Mouse (Mus musculus): ENCODE data around the gene Dab1. TPM values are rescaled to one million over a fixed set of nuclear protein-coding genes. Genes with fewer than 3 reads are reported as not detected.

Dab1 gene
- total RNA-seq, 2 experiments from 2014 or later, result 111 to 114 TPM

DNA sequence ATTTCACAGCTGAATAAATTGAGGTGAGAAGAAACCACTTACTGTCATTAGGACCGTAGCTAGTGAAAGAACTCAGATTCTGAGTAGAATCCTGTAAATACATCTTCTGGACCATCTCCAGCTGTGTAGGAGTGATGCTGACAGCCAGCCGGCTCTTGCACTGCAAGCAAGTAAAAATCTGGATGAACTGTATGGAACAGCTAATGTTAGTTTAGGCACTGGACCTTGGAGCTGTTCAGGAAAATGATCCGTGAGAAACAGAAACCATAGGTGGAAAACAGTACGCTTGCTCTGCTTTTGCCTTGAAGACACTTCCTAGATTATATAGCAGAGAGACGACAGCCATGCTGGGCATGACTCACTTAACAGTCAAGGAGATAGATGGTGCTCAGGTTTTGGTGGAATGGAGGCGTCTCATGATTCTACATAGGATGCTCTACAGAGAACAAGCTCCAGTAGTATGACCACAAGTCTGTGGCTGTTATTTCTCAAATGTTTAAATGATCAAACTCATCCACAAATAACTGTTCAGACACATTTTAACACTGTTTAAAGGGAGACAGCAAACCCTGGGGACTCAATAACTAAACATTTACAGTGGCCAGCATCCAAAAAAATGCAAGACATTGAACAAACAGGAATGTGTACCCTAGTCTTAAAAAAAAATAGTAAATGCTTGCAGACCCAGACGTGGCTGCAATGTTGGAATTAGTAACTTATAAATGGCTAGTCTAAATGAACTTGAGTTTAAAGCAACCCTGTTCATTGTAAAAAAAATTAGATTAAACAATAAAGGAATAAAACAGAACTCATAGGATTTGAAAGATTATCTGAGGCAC, 429.0 kb downstream of the Dab1 start:
- intact Hi-C loops (cut with DNase I), result no loop called here

DNA sequence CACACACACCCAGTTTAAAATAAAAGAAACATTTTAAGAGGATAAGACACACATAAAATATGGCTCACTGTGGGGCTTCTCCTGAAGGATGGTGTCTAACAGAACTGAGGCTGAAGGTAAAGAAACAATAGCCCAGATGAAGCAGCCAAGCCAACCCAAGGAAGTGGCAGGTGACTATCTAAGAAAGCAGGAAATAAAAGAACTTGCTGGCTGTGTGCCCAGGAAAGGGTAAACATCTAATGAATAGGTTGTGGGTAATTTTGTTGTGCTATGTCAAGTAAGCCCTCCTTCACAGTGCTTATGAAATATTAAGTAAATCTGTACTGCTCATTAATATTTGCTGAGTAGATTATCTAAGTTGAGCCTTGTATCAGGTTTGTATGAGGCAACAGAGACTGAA, 438.0 kb downstream of the Dab1 start:
- intact Hi-C loops (cut with DNase I), result no loop called here

More for the DNA sequence above, 429.0 kb downstream of the Dab1 start:
- peak; percentile 56 to 85 for DNase-seq (ENCODE audit: low spot score in 2 of 2)

DNA sequence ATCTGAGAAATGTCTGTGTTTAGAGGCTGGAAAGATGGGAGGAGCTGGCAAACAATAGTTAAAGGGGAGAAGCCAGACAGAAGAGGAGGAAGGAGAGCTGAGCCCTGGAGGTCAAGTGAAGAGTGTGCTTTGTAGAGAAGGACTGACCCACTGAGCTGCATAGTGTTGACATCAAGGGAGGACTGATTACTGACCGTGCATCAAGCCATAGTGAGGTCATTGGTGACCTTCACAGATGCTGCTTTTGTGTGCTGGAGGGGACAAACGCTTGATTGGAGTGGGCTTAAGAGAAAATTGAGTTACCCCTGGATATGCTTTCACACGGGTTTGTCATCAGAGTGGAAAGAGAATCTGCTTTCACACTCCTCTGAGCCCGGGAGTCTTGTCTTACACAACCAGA, 440.4 kb downstream of the Dab1 start:
- intact Hi-C loops (cut with DNase I), result no loop called here
- DNase-seq (ENCODE audit: low spot score in 2 of 2), result no peak

More for the DNA sequence above, 438.0 kb downstream of the Dab1 start:
- DNase-seq (ENCODE audit: low spot score in 2 of 2), result no peak

DNA sequence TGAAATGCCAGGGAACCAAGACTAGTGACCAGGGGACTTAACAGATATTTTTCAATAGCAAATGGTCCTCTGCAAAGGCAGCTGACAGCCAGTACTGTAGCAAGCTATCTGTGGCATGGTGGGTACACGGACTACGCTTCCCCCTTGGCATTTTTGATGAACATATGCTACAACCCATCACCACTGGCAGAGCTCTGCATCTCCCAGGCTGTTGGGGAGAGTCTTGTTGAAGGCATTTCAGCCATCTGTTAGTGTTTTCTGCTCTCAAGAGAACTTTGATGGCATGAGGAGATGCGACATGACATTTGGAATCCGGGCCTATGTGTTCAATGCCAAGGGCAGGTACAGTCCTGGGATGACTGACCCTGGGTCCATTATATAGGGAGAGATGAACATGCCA, 443.2 kb downstream of the Dab1 start:
- DNase-seq (ENCODE audit: low spot score in 2 of 2), result no peak

DNA sequence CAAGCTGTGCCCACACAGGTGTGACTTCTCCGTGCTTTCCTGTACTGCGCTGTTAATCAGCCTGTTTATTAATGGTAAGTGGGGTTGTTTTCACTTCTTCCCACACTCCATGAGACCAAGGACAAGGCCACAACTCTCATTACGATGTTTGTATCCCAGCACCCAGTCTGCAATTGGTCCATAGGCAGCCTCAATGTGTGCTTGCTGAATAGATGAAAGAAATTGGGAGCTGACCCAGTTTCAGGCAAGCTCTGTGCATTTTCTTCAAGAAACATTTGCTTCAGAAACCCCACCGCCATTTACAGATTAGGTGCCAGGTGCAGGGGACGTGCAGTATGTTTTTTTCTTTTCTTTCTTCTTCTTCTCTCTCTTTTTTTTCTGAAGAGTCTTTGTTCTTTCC, 447.7 kb downstream of the Dab1 start:
- DNase-seq (ENCODE audit: low spot score in 2 of 2), result no peak
- intact Hi-C loops (cut with DNase I), result no loop called here

More for the DNA sequence above, 443.2 kb downstream of the Dab1 start:
- intact Hi-C loops (cut with DNase I), result no loop called here

DNA sequence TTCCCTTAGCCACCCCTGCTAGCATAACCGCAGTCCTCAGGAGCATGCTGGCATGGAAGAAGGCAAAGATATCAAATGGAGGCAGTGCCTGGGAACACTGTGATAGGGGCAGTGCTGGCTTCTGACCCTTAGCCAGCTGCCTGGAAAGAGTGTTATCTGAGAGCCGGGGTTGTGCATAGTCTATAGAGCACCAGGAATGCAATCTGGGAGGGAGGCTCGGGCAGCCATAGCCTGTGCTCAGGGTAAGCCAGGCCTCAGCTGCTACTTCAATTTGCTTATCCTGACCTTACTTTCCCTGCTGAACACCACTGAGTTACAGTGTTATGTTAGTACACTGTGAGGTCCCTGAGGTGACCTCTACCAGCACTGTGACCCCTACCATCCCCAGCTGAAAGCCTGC, 448.6 kb downstream of the Dab1 start:
- no peak for DNase-seq (ENCODE audit: low spot score in 2 of 2)
- intact Hi-C loops (cut with DNase I), result no loop called here

DNA sequence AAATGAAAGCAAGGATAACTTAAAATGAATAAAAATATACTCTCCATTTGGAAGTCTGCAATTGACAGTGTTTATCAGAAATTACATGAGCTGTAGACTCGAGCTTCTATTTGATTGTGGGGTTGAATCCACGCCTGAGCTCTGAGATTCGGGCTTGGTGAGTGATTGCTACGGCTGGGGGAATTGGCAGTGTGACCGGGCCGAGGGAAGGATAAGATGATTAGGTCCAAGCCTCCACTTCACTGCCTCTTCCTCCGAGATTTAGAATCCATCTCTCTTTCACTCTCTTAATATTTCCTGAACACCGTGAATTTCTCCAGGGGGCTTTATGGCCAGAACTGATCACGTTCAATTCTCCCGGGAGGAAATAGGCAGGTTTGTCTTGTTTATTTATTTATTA, 452.1 kb downstream of the Dab1 start:
- no peak for DNase-seq (ENCODE audit: low spot score in 2 of 2)
- intact Hi-C loops (cut with DNase I), result no loop called here

DNA sequence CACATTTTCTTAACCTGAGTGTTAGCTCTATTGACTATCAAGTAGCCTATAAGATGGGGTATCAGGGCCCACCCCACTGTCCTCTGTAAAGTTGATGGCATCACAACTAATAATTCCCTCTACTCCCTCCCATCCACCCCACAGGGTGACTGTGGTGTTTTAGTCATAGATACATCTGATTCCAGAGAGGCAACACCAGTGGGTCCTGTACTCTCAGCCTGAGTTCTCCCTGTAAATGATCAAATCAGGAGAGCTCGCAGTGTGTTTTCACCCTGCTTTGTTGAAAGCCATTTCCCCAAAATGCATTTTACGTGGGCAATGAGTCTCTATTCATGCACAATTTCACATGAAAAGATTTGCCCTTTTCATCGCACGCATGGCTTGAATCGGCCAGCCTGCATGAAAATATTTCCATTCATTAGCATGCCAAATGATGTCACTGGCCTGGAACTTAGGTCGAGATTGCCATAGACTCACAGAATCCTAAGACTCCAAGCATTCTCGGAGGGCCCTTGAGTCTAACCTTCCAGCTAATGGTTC, 454.8 kb downstream of the Dab1 start:
- no peak for DNase-seq (ENCODE audit: low spot score in 2 of 2)
- intact Hi-C loops (cut with DNase I), result no loop called here

DNA sequence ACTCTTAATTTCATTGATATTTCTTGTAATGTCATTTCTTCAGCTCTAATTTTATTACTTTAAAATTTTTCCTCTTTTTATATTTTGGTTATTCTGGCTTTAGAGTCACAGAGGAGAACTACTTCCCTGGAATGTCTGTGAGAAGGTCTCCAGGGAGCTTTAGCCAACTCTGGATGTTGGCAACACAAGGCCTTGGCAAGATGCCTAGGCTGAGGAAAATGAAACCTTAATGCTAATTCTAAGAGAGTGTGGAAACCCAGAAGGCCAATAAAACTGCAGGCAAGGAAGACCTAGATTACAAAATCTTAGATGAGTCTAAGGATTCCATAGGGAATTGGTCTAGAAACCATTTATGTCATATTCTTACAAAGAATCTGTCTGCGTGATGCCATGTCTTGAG, 458.6 kb downstream of the Dab1 start:
- peak; percentile 18 to 47 for DNase-seq (ENCODE audit: low spot score in 2 of 2)
- intact Hi-C loops (cut with DNase I), result no loop called here

DNA sequence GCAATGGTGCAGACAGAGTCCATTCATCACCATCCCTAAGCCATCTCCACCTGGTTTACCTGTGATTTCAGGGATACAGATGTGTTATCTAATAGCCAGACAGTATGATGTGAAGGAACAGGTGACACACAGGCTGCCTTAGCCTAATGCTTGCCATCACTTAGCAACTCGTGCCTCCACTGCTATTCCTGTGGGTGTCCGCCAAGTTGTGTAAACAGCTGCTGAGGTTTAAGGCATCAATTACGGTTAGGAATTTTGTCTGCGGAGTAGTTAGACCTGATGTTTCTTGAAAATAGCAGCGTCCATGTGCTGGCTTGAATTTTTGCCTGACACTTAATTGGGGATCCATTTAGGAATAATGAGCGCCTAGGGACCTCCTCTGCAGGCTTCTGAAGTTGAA, 487.1 kb downstream of the Dab1 start:
- intact Hi-C loops (cut with DNase I), result no loop called here
- peak in 1 of 2 experiments; percentile 5 for DNase-seq (ENCODE audit: low spot score in 2 of 2)

DNA sequence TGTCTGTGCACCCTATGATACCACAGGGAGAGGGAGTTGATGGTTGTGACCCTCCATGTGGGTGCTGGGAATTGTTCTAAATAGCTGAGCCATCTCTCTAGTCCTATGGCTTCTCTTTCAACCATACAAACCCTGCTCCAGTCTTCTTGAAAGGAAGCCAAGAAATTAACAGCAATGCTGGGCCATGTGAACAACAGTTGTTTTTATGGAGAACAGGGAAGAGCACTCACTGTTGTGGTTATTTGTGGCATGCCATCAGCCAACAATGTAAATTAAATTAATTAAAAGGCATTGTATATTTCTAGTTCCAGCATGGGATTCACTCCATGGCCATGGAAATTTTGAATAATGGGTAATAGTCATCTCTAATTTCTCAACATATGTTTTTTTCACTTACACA, 492.5 kb downstream of the Dab1 start:
- no peak for DNase-seq (ENCODE audit: low spot score in 2 of 2)
- intact Hi-C loops (cut with DNase I), result loop anchor here (10.0 kb wide), 1 partner anchor 253 kb away; no protein-coding TSS in a partner anchor

DNA sequence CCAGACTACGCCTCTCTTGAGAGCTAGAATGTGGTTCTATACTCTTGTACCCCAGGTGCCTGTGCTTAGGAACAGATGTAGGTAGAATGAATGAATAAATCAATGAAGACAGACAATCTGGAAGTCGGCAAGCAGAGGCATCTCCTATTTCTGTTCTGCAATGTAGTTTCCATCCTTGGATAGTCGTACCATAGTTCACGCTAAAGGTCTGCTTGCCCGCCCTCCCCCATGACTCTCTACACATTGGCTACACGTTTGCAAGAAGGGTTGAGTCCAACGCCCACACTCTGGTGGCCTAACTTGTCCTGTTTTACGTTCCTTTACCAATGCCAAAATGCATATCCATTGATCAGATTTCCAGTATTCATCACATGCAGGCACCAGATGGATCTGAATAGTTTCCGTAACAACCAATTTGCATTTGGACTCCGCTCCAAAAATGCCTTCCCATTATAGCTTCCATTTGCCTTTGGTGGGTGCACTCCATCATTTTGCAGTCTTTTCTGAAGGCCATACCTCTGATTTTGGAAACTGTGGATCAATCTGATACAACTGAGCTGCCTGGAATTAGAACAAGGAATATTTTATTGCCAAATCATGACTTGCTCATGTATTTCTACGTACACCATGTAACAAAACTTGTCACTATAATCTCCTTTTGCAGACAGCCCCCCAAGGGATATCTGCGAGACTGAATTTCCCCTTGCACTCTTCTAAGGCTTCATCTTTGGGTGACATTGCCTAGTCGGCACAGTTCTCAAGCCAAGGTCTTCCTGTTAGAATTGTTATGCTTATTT, 494.2 kb downstream of the Dab1 start:
- intact Hi-C loops (cut with DNase I), result loop anchor here (10.0 kb wide), 1 partner anchor 251 kb away; no protein-coding TSS in a partner anchor
- DNase-seq (ENCODE audit: low spot score in 2 of 2), result peak; percentile 30 to 77

DNA sequence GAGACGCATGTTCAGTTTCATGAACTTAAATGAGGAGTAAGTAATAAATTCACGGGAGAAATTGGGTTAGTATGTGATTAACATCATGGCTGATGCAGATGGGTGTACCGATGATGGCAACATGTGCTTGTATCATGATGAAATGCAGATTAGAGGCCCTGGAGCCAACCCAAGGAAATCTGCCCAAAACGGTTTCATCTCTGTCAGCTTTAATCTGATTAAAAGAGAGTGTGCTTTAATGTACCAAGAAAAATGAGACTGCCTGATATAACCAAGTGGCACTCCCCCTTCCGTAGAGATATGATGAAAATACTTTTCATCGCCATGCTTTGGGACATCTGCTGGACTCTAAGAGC, 494.8 kb downstream of the Dab1 start:
- no peak for DNase-seq (ENCODE audit: low spot score in 2 of 2)
- intact Hi-C loops (cut with DNase I), result loop anchor here (10.0 kb wide), 1 partner anchor 251 kb away; no protein-coding TSS in a partner anchor

DNA sequence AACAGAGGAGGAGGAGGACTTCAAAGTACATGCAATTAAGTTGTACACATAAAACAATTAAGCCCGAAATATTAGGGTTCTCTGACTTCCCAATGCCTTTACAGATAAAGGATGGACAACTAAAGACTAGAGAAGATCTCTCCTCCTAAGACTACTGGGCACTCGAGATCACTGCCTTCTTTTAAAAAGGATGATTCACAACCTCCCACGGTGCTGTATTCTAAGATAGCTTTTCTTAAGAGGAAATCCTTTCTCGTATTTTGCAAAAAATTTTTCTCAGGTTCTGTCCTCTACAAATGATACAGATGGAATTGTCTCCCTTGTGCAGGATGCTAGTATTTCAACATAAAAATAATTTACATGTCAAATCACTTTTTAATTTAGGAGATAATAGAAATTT, 500.9 kb downstream of the Dab1 start:
- intact Hi-C loops (cut with DNase I), result loop anchor here (5.0 kb wide), 2 partner anchors 78 to 488 kb away; no protein-coding TSS in a partner anchor
- peak in 1 of 2 experiments; percentile 55 for DNase-seq (ENCODE audit: low spot score in 2 of 2)

DNA sequence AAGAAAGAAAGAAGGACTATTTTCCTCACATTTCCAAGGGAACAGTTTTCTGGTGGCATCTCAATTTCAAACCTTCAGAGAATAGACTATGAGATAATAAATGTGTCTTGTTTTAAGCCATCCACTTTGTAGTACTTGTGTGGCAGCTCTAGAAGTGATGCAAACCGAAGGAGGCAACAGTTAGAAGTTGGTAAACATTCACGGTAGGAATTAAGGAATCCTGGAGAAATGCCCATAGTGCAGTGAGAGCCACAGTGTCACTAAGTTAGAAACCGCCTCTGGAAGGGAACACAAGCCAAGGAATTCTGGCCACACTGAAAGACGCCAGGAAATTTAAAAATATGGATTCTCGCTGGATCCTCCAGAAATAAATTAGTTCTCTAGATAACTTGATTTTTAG, 502.8 kb downstream of the Dab1 start:
- DNase-seq (ENCODE audit: low spot score in 2 of 2), result peak in 1 of 2 experiments; percentile 79

DNA sequence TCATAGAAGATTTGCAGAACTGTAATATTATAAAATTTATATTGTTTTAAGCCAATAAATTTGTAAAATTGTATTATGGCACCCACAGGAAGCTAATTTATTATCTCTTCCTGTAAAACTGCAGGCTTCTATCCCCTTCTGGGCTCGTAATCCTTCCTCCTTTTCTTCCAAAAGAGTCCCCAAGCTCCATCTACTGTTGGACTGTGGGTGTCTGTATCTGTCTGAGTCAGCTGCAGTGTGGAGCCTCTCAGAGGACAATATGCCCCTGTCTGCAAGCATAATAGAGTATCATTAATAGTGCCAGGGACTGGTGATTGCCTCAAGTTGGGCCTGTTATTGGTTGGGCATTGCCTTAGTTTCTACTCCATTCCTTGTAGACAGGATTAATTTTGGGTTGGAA, 503.2 kb downstream of the Dab1 start:
- DNase-seq (ENCODE audit: low spot score in 2 of 2), result peak in 1 of 2 experiments; percentile 69
- intact Hi-C loops (cut with DNase I), result loop anchor here (5.0 kb wide), 2 partner anchors 80 to 490 kb away; no protein-coding TSS in a partner anchor

More for the DNA sequence above, 502.8 kb downstream of the Dab1 start:
- intact Hi-C loops (cut with DNase I), result loop anchor here (5.0 kb wide), 2 partner anchors 80 to 490 kb away; no protein-coding TSS in a partner anchor

DNA sequence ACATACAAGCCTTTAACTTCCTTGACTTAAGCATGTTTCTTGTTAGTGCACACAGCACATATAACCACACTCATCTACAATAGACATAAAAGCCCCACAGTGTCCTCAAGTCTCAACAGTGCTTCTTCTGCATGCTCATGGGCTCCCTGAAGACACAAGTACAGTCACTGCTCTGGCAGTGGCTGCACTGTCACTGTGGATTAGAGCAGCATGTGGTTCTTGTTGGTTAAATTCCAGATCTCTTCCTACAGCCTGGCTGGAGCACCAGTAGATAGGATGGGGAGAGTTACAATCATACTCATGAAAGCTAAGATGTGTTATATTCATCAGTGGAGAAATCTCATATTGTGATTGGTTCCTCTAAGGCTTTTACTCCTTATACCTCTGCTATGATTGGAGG, 534.5 kb downstream of the Dab1 start:
- intact Hi-C loops (cut with DNase I), result no loop called here
- peak in 1 of 2 experiments; percentile 11 for DNase-seq (ENCODE audit: low spot score in 2 of 2)

DNA sequence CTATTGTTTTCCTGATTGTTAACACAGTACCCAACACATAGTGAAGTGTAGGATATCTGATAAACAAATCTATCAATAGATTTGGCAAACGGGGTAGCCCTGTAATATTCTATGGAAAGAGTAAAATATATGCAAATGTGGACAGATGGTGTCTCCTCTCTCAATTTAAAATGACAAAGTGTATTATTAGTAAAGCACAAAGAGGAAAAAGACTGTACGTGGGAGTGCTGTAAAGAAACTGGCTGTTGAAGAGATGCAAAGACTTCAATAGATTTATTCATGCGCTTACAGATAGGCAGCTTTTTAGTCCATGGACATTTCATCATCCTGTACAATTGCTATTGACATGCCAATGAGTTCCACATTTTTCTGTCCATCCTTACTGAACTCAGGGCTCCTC, 558.9 kb downstream of the Dab1 start:
- intact Hi-C loops (cut with DNase I), result no loop called here
- DNase-seq (ENCODE audit: low spot score in 2 of 2), result peak in 1 of 2 experiments; percentile 71

DNA sequence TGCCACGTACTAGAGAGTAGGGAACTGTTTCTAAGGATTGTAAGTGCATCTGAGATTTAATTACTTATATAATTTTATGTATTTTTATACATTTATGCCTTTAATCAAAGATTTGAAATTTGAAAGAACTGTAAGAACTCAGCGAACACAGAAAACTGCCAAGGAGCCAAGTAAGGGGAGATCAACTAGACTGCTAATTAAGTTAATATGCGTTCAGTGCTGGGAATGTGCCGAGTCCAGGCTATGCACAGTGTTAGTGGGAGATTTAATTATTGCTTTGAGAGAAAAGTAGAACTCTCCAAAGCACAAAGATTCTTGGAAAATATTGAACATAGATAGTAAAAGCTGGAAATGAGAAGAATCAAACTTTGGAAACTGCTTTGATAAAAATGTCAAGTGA, 567.2 kb downstream of the Dab1 start:
- DNase-seq (ENCODE audit: low spot score in 2 of 2), result no peak
- intact Hi-C loops (cut with DNase I), result no loop called here

DNA sequence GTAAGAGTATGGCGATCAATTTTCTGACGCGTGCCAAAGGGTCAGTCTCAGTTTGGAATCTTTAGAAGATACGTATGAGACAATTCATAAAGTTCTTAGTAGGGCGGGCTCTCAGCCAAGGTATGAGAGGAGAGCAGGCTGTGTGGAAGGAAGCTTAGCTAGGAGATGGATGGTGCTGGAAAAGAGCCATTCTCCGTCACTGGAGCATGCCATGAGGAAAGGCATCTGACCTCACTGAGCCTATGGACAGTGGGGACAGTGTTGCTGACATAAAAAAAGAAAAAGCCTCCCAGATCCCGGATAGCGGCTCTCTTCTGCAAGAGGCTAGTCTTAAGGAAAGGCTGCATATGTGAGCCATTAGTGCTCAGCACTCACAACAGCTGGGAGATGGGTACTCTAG, 579.5 kb downstream of the Dab1 start:
- intact Hi-C loops (cut with DNase I), result no loop called here
- no peak for DNase-seq (ENCODE audit: low spot score in 2 of 2)

Data from left cerebral cortex, postnatal 25 days (tissue).